Mouse (Mus musculus) liver, embryonic 14.5 days (tissue): ENCODE results near the gene Msln. TPM values are rescaled to one million over a fixed set of nuclear protein-coding genes. Genes with fewer than 3 reads are reported as not detected.

Source experiments
- ATAC-seq: fragments of 200-750 bp; cut with Nextera tagmentation; 2 replicates; pipeline ENCODE4 v1.8.0; 2017; ENCODE audit warnings: moderate number of reproducible peaks, mild to moderate bottlenecking, moderate library complexity; ENCODE audit not compliant: insufficient read depth
- DNase-seq, 3 experiments: peaks; one replicate each; pipeline ENCODE4 v3.0.0-alpha.2; 2012 to 2013; ENCODE audit warnings: low read depth in 3 of 3, low spot score in 3 of 3
- H3K27ac ChIP-seq: fragments of 300-500 bp; sonication (generic); 2 replicates; pipeline ENCODE4 v1.5.1; 2014; ENCODE audit warnings: moderate library complexity, mild to moderate bottlenecking, control low read depth, inconsistent platforms
- H3K27me3 ChIP-seq: fragments of 300-500 bp; sonication (generic); 2 replicates; pipeline ENCODE4 v1.6.1; 2014; ENCODE audit warnings: mild to moderate bottlenecking, low read length, moderate library complexity; ENCODE audit not compliant: control insufficient read depth, insufficient read depth
- H3K36me3 ChIP-seq: fragments of 300-500 bp; sonication (generic); replicated peaks from 2 replicates; pipeline ENCODE4 v1.6.1; 2014; ENCODE audit warnings: low read depth; ENCODE audit not compliant: control insufficient read depth, insufficient read depth
- H3K4me1 ChIP-seq, 2 experiments: fragments of 200-500 bp in 1 of 2; fragments of 300-500 bp in 1 of 2; sonication (generic) in 1 of 2; replicated peaks; 2 replicates each; pipeline ENCODE4 v1.6.1; 2012 to 2014; ENCODE audit warnings: antibody characterized with exemption in 1 of 2, inconsistent platforms in 1 of 2, low read length in 1 of 2; ENCODE audit not compliant: control insufficient read depth in 2 of 2, insufficient read depth in 2 of 2
- H3K4me2 ChIP-seq: fragments of 300-500 bp; sonication (generic); 2 replicates; pipeline ENCODE4 v1.6.1; 2014; ENCODE audit warnings: low read depth, mild to moderate bottlenecking, control low read depth, moderate library complexity
- H3K4me3 ChIP-seq, 2 experiments: fragments of 200-500 bp in 1 of 2; fragments of 300-500 bp in 1 of 2; sonication (generic) in 1 of 2; 2 replicates each; pipeline ENCODE4 v1.5.1; 2012 to 2014; ENCODE audit warnings: low read depth in 2 of 2, low read length in 2 of 2, mild to moderate bottlenecking in 2 of 2, control low read depth in 1 of 2, inconsistent platforms in 1 of 2, moderate library complexity in 1 of 2; ENCODE audit not compliant: insufficient read depth in 1 of 2
- H3K9ac ChIP-seq: fragments of 300-500 bp; sonication (generic); replicated peaks from 2 replicates; pipeline ENCODE4 v1.6.1; 2014; ENCODE audit warnings: mild to moderate bottlenecking, control low read depth, moderate library complexity
- H3K9me3 ChIP-seq: fragments of 300-500 bp; sonication (generic); 2 replicates; pipeline ENCODE4 v1.6.1; 2016; ENCODE audit warnings: low read length, mixed read lengths; ENCODE audit not compliant: control insufficient read depth
- CTCF ChIP-seq: IDR thresholded peaks from 2 replicates; pipeline ENCODE4 v1.5.1; 2016; ENCODE audit warnings: antibody characterized with exemption, low read depth, control low read depth
- EP300 ChIP-seq: IDR thresholded peaks from 2 replicates; pipeline ENCODE4 v1.6.1; 2016; ENCODE audit warnings: antibody characterized with exemption, low read depth
- WGBS: fragments of 180-500 bp; shearing (Covaris S2); extraction: QIAGEN DNeasy Blood & Tissue Kit; methylation state at CpG from one replicate; pipeline ENCODE4 v1.1.7; 2014; ENCODE audit not compliant: insufficient replicate concordance; 5-methylcytosine and 5-hydroxymethylcytosine counted together
- polyA plus RNA-seq, 2 experiments: library from polyadenylated mRNA; depleted of rRNA in 1 of 2; stranded (reverse) in 1 of 2; unstranded in 1 of 2; fragments of >200 nt; fragmentation: Nextera tagmentation in 1 of 2; extraction: Ambion mirVana in 1 of 2; gene quantifications; 2 replicates each; pipeline versions ENCODE4 v1.2.1 to v1.2.3; 2012 to 2014

The Msln gene
- polyA plus RNA-seq, 2 experiments = 0.66 to 1.0 TPM

GRCm38 (mm10) chr17:25795609-25796092 is 41.5 kb upstream of the Msln start, which contains the start of gene AC134908.4:
TSS of gene AC134908.4 (minus strand) at chr17:25795659.
- Histone ChIP-seq H3K27me3 (no peaks in the 10 kb centered on the region), H3K4me2 (peak within 1 kb of the TSS; percentile 92), H3K36me3 (no peaks in the 10 kb centered on the region), H3K27ac (no peak within 1 kb of the TSS), H3K4me3 (peak within 1 kb of the TSS; percentile 57 to 62), H3K4me1 (peaks cover 11 to 25% of the 10 kb centered on the region in 2 experiments), H3K9ac (peak within 1 kb of the TSS; percentile 74), H3K9me3 (no peaks in the 10 kb centered on the region)
- 44% methylated on average over 6 of the region's 6 CpGs for WGBS
- TF ChIP-seq EP300 (no peak), CTCF (no peak)
- no peak for DNase-seq
- ATAC-seq = no peak

DNA sequence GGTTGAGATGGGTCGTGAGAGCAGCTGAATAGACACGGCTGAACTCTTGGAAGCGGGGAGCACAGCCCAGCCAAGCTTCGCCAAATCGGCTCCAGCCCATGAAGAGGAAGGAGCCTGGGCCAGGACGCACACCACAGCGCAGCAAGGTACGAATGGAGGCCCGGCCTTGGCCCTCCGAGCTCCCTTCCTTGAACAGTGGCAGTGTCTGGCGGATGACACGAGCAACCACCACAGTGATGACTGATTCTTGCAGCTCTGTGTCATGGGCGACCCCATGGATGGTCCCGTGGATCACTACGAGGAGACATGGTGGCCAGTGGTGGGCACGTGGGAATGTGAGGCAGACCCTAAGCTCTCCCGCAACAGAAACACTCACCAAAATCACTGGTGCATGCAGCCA is 40.8 kb upstream of the Msln start:
- no peak overlapping the region for H3K4me3 ChIP-seq
- no peak overlapping the region for H3K27ac ChIP-seq
- ATAC-seq (no peak), DNase-seq (no peak)
- H3K36me3 ChIP-seq = no peaks in the 10 kb centered on the region
- no peaks in the 10 kb centered on the region for H3K27me3 ChIP-seq
- H3K4me2 ChIP-seq = no peak overlapping the region
- peaks cover 11 to 25% of the 10 kb centered on the region in 2 experiments for H3K4me1 ChIP-seq
- H3K9ac ChIP-seq = no peak overlapping the region
- TF ChIP-seq EP300 (no peak), CTCF (no peak)
- WGBS = 83% methylated on average over 17 of the region's 17 CpGs
- no peaks in the 10 kb centered on the region for H3K9me3 ChIP-seq

DNA sequence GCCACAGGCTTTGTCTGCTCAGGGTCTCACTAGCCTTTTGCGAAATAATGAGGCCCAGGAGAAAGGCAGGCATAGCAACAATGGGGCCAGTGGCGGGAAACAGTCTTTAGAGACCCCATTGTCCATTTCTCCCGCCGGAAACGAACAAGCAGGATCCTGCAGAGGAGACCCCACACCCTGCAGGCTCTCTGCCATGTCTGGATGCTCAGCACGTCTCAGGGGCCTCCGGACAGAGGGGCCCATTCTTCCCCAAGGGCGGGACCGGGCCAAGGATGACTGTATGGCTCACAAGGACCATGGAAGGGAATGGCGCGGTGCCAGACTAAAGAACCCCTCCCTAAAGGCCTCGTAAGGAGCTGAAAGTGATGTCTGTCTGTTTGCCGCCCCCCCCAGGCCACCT is 40.0 kb upstream of the Msln start:
- no peak for DNase-seq
- no peak for ATAC-seq

GRCm38 (mm10) chr17:25792615-25793014 is 38.4 kb upstream of the Msln start, which contains the start of gene Fam173a:
TSS of gene Fam173a (minus strand) at chr17:25792901.
- peaks cover 11 to 24% of the 10 kb centered on the region in 2 experiments for H3K4me1 ChIP-seq
- H3K27ac ChIP-seq = peak within 1 kb of the TSS; percentile 57
- peak; percentile 48 for ATAC-seq
- no peaks in the 10 kb centered on the region for H3K27me3 ChIP-seq
- H3K36me3 ChIP-seq = peaks cover 6% of the 10 kb centered on the region
- TF ChIP-seq CTCF = no peak
- no peak for TF ChIP-seq EP300
- H3K9ac ChIP-seq = peak within 1 kb of the TSS; percentile 71
- no peaks in the 10 kb centered on the region for H3K9me3 ChIP-seq
- H3K4me2 ChIP-seq = peak within 1 kb of the TSS; percentile 95
- peak within 1 kb of the TSS; percentile 78 to 95 for H3K4me3 ChIP-seq
- DNase-seq = peak in 1 of 3 experiments; percentile 34
- WGBS = under 1% methylated on average over 14 of the region's 14 CpGs

More for the DNA sequence above, 40.0 kb upstream of the Msln start:
- peaks cover 11 to 25% of the 10 kb centered on the region in 2 experiments for H3K4me1 ChIP-seq
- 78% methylated on average over 13 of the region's 13 CpGs for WGBS
- H3K36me3 ChIP-seq = peaks cover 6% of the 10 kb centered on the region
- H3K4me3 ChIP-seq = no peak overlapping the region
- no peaks in the 10 kb centered on the region for H3K27me3 ChIP-seq
- H3K9ac ChIP-seq = no peak overlapping the region
- H3K4me2 ChIP-seq = no peak overlapping the region
- no peak overlapping the region for H3K27ac ChIP-seq
- no peaks in the 10 kb centered on the region for H3K9me3 ChIP-seq
- TF ChIP-seq CTCF = no peak
- no peak for TF ChIP-seq EP300

DNA sequence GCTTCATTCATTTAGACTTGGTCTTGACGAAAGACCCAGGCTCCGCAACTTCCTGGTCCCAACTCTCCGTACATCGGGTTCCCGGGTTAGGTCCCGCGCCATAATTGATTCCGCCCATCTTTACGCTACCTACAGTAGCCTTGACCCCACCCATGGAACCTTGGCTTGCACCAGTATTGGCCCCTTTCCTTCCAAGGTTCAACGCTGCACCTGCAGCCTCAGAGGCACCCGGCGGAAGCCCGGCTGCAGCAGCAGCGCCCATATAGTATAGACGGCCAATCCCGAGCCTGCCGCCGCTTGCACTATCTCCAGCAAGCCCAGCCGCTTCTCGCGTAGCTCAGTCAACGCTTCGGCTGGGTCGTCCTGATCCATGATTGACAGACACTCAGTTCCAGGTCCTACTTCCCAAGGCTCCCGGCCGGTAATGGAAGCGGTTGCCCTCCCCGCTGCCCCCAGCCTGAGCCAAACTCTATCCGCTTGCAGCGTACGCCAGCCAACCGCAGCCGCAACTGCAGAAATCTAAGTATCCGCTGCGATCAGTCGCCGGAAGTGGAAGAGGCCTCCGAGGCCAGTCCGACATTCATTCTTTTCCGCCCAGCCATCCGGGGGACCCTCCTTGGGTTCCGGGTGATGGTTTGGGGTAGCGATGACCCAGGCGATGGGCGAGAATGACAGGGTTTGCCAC is 37.8 kb upstream of the Msln start:
- ATAC-seq = peak; percentile 73
- TF ChIP-seq CTCF (no peak), EP300 (no peak)
- peaks cover 7 to 19% of the 10 kb centered on the region in 2 experiments for H3K4me1 ChIP-seq
- H3K9me3 ChIP-seq = no peaks in the 10 kb centered on the region
- H3K4me3 ChIP-seq = peak overlapping the region; percentile 78 to 95
- H3K4me2 ChIP-seq = peak overlapping the region; percentile 95
- peaks cover 6% of the 10 kb centered on the region for H3K36me3 ChIP-seq
- H3K27me3 ChIP-seq = no peaks in the 10 kb centered on the region
- DNase-seq = peak; percentile 71 to 73 (median 72)
- H3K27ac ChIP-seq = peak overlapping the region; percentile 57
- under 1% methylated on average over 45 of the region's 45 CpGs for WGBS
- peak overlapping the region; percentile 71 for H3K9ac ChIP-seq
